In the genomic region with DNA sequence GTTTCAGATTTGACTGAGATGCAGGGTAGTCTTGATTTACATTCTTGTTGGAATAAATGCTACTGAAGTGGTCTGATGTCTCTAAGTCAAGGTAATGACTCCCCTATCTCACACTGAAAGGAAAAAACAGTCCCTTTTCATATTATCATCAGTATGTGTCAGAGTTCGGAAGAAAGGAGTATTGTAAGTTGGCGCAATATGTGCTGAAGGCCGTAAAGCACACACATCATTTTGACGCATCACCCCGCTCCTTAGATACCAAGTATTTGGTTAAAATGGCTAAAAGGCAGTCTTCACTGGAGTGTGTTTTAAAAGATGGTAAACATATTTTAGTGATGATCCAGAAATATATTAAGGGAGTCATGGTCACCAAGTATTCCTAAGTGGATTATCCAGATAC, we compare ENCODE assay signal across 11 mouse cellular contexts. TPM values are rescaled to one million over a fixed set of nuclear protein-coding genes. Genes with fewer than 3 reads are reported as not detected.
DNase-seq lines count a peak whose midpoint lies in the region; ATAC-seq lines count a peak whose summit lies in the region.
"Had no signal": no experiment of that assay in that cellular context is flagged by ENCODE, and none has a peak within 500 bp of the region (broad histone marks: within the 10 kb centered on the region; RNA-seq: fewer than 3 reads in every experiment).

No protein-coding gene starts in this region.

- no peak for DNase-seq in liver, embryonic 11.5 days (ENCODE audit: low spot score)
- no peak for DNase-seq in liver
- no peak for DNase-seq in forebrain, embryonic 14.5 days (ENCODE audit: low spot score)
- no peak for DNase-seq in limb, embryonic 10.5 days (ENCODE audit: low spot score)
- DNase-seq in urinary bladder, postnatal 36 days (ENCODE audit: low spot score in 2 of 2) = no peak
- no peak for DNase-seq in adrenal gland, postnatal 14 days
- no peak for DNase-seq in cerebellum, adult 8-10 months

- H3K27ac ChIP-seq in liver, embryonic 11.5 days (ENCODE audit: low read depth, low read length) = no peak overlapping the region
- peak overlapping the region; percentile 86 for H3K27ac ChIP-seq in forebrain, embryonic 14.5 days (ENCODE audit: low read depth, low read length)
- H3K27ac ChIP-seq in limb, embryonic 10.5 days = peak overlapping the region; percentile 79
- H3K27ac ChIP-seq in neural tube, embryonic 12.5 days = no peak overlapping the region
- H3K27ac ChIP-seq: macrophage had no signal

- WGBS in liver, embryonic 11.5 days = 82% methylated on average over 5 of the region's 5 CpGs
- 76% methylated on average over 5 of the region's 5 CpGs for WGBS in forebrain, embryonic 14.5 days
- WGBS in limb, embryonic 10.5 days = 92% methylated on average over 5 of the region's 5 CpGs
- whole genome bisulfite sequencing in neural tube, embryonic 12.5 days = 70% methylated on average over 5 of the region's 5 CpGs

- H3K4me1 ChIP-seq in liver, embryonic 11.5 days (replicated peaks; ENCODE audit: control insufficient read depth, insufficient read depth, low read length) = no peaks in the 10 kb centered on the region
- peaks cover 3% of the 10 kb centered on the region; the same call in 1 of the 2 replicates for H3K4me1 ChIP-seq in forebrain, embryonic 14.5 days (ENCODE audit: control insufficient read depth, insufficient read depth, low read length)
- peaks cover 25% of the 10 kb centered on the region for H3K4me1 ChIP-seq in limb, embryonic 10.5 days
- peaks cover 5% of the 10 kb centered on the region; the same call in 1 of the 2 replicates for H3K4me1 ChIP-seq in neural tube, embryonic 12.5 days

- H3K4me2 ChIP-seq in liver, embryonic 11.5 days = peak overlapping the region; percentile 40
- H3K4me2 ChIP-seq in forebrain, embryonic 14.5 days (ENCODE audit: low read length) = peak overlapping the region; percentile 43
- peak overlapping the region; percentile 54 for H3K4me2 ChIP-seq in neural tube, embryonic 12.5 days (replicated peaks)

- no peak for ATAC-seq in liver, embryonic 11.5 days (replicated peaks; ENCODE audit: low FRiP score)
- peak; percentile 24; the same call in 1 of the 2 replicates for ATAC-seq in forebrain, embryonic 14.5 days
- peak; percentile 34 for ATAC-seq in neural tube, embryonic 12.5 days (ENCODE audit: low FRiP score, low read depth)

- no peak overlapping the region for H3K4me3 ChIP-seq in liver, embryonic 11.5 days (ENCODE audit: low read depth, low read length)
- H3K4me3 ChIP-seq in forebrain, embryonic 14.5 days (ENCODE audit: low read depth, low read length) = no peak overlapping the region
- H3K4me3 ChIP-seq in limb, embryonic 10.5 days = peak overlapping the region; percentile 29; the same call in 1 of the 2 replicates
- no peak overlapping the region for H3K4me3 ChIP-seq in neural tube, embryonic 12.5 days

- H3K36me3 ChIP-seq in liver, embryonic 11.5 days (ENCODE audit: control insufficient read depth, insufficient read depth, low read length) = no peaks in the 10 kb centered on the region
- H3K36me3 ChIP-seq in forebrain, embryonic 14.5 days (ENCODE audit: control insufficient read depth, insufficient read depth, low read length) = no peaks in the 10 kb centered on the region
- H3K36me3 ChIP-seq in limb, embryonic 10.5 days = no peaks in the 10 kb centered on the region
- peaks cover 4% of the 10 kb centered on the region; the same call in 1 of the 2 replicates for H3K36me3 ChIP-seq in neural tube, embryonic 12.5 days

- no peak overlapping the region for H3K9ac ChIP-seq in liver, embryonic 11.5 days (ENCODE audit: low read depth, low read length)
- peak overlapping the region; percentile 49 for H3K9ac ChIP-seq in forebrain, embryonic 14.5 days (ENCODE audit: low read length)
- H3K9ac ChIP-seq in neural tube, embryonic 12.5 days = 0 out of 2 replicates have a peak overlapping the region, but pooled peaks have one; percentile 48

- H3K9me3 ChIP-seq in liver, embryonic 11.5 days (ENCODE audit: control insufficient read depth, low read length) = no peaks in the 10 kb centered on the region
- no peaks in the 10 kb centered on the region for H3K9me3 ChIP-seq in forebrain, embryonic 14.5 days (replicated peaks; ENCODE audit: control insufficient read depth, low read length)
- H3K9me3 ChIP-seq in limb, embryonic 10.5 days (replicated peaks) = no peaks in the 10 kb centered on the region
- H3K9me3 ChIP-seq in neural tube, embryonic 12.5 days = no peaks in the 10 kb centered on the region

- no peaks in the 10 kb centered on the region for H3K27me3 ChIP-seq in liver, embryonic 11.5 days (replicated peaks; ENCODE audit: control insufficient read depth, insufficient read depth, low read length)
- no peaks in the 10 kb centered on the region for H3K27me3 ChIP-seq in forebrain, embryonic 14.5 days (replicated peaks; ENCODE audit: control insufficient read depth, insufficient read depth, low read length)
- no peaks in the 10 kb centered on the region for H3K27me3 ChIP-seq in limb, embryonic 10.5 days (ENCODE audit: low read depth, poor library complexity, severe bottlenecking)
- H3K27me3 ChIP-seq in neural tube, embryonic 12.5 days (replicated peaks) = no peaks in the 10 kb centered on the region

RNA-seq across cellular contexts. Expression of a gene that starts 10.9 kb away (rescaled TPM):
- 3.6 and 5.3 TPM in 2 replicates for polyA plus RNA-seq in liver, embryonic 11.5 days (2014; fragmentation: Nextera tagmentation; extraction: Ambion mirVana)
- polyA plus RNA-seq in forebrain, embryonic 14.5 days (2014; fragmentation: Nextera tagmentation; extraction: Ambion mirVana) = 0.15 and 0.26 TPM in 2 replicates
- 0.29 and 0.64 TPM in 2 replicates for polyA plus RNA-seq in limb, embryonic 10.5 days (2016; fragmentation: Nextera tagmentation; extraction: Ambion mirVana)
- polyA plus RNA-seq in neural tube, embryonic 12.5 days (2016; fragmentation: Nextera tagmentation; extraction: Ambion mirVana) = 0.08 and 0.32 TPM in 2 replicates
- total RNA-seq in adrenal gland, postnatal 14 days (2021) = 0.30 TPM in 1 of 2 replicates, not detected in the other
- total RNA-seq: adrenal gland, adult 2 months; gastrocnemius, postnatal 25 days had no signal
- polyA plus RNA-seq: adrenal gland, adult 2 months; macrophage had no signal

Comparison
In these comparisons a context has a peak if more than half of its experiments do, and no peak if none do; other contexts are left out.
1. H3K27ac ChIP-seq: peak in forebrain, embryonic 14.5 days (single experiment) and limb, embryonic 10.5 days (single experiment); none in liver, embryonic 11.5 days (single experiment) and neural tube, embryonic 12.5 days (single experiment).
2. Peak in every context shown above with its lines, with median percentiles within 50 percentile points of each other: H3K4me2 ChIP-seq.